Mouse (Mus musculus) left cerebral cortex, postnatal 14 days (tissue): Measurements from ENCODE around the gene Kif1b. TPM values are rescaled to one million over a fixed set of nuclear protein-coding genes. Genes with fewer than 3 reads are reported as not detected.

Experiments
- DNase-seq, 2 experiments: peaks; one replicate each; pipeline ENCODE4 v3.0.0; 2021 to 2022; ENCODE audit warnings: low spot score in 2 of 2, mixed read lengths in 1 of 2
- intact Hi-C: fragments of 180-260 bp; cut with DNase I; formaldehyde crosslinking; loops from one replicate; pipeline ENCODE4 v1.15.1; 2025
- total RNA-seq, 2 experiments: library from RNA; stranded (reverse); gene quantifications; 2 replicates each; pipeline ENCODE4 v1.2.3; 2021

The Kif1b gene
- total RNA-seq, 2 experiments from 2014 or later, result 412 to 453 TPM

GRCm38 (mm10) chr4:149285691-149286090 lies 21.8 kb downstream of the Kif1b start:
- no peak for DNase-seq
- intact Hi-C loops, result no loop called here

DNA sequence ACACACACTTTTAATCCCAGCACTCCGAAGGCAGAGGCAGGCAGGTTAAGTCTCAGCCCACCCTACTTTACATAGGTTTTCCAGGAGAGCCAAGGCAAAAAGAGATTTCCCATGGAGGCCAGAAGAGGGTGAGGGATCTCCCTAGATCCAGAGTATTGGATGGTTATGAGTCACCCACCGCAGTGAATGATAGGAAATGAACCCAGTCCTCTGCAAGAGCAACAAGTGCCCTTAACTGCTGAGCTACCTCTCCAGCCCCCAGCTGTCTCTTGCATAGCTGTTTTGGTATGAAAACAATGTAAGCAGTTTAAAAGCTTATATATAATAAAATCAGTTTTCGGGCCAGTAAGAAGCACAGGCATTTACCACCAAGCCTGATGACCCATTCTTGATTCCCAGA lies 24.5 kb downstream of the Kif1b start:
- intact Hi-C loops, result no loop called here
- DNase-seq, result no peak

DNA sequence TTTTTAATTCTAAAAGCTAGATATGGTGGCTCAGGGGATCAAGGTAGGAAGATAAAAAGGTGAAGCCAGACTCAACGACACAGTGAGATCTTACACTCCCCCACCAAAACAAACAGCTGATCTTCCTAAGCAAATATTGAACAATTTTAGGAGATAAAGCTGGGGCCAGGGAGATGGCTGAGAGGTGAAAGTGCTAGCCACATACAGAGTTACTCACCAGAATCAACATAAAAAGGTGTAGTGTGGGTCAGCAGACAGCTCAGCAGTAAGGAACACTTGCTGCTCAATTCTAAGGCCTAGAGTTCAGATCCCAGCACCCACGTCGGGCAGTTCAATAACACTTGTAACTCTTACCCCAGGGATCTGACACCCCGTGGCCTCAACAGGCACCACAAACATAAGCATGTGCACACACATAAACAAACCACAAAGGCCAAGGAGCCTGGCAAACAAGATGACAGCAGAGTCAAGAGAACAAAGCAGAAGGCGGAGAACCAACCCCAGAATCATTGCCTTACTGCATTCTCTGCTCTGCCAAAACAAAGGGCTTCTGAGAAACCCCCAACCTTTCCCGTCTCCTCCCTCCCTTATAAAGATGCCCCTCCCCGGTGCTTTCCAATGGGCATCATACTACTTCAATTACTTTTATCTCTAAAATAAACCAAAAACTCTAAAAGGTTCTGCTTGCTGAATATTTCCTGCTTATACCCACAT lies 25.3 kb downstream of the Kif1b start:
- no peak for DNase-seq
- intact Hi-C loops, result no loop called here

DNA sequence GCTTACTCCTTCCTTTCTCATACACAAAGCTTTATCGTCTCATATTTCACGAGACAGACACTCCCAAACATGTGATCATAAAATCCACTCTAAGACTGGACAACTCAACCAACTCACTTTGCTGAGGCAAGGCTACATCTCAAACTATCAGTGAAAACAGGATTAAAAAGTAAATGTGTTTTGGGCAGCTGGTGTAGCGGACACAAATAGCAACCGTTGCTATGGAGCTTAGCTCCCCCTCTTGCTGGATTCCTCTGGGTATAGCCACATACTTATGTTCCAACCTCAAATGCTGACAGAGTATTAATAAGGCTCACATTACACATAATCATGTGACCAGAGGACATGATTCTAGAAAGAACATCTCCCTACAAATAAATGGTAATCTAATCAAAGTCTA lies 29.9 kb downstream of the Kif1b start:
- intact Hi-C loops, result no loop called here
- peak; percentile 56 to 59 for DNase-seq

DNA sequence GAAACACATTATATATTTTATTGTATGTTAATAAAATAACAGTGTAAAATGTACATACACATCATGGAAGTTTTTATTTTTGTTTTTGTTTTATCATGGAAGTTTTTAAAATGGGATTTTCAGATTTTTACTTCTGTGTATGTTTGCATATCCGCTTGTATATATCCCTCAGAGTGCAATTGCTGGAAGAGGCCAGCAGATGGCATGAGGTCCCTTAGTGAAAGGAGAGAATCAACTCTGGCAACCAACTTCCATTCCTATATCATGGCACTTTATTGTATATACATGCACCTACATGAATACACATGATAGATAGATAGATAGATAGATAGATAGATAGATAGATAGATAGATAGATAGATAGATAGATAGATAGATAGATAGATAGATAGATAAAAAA lies 34.4 kb downstream of the Kif1b start:
- intact Hi-C loops, result no loop called here
- no peak for DNase-seq

DNA sequence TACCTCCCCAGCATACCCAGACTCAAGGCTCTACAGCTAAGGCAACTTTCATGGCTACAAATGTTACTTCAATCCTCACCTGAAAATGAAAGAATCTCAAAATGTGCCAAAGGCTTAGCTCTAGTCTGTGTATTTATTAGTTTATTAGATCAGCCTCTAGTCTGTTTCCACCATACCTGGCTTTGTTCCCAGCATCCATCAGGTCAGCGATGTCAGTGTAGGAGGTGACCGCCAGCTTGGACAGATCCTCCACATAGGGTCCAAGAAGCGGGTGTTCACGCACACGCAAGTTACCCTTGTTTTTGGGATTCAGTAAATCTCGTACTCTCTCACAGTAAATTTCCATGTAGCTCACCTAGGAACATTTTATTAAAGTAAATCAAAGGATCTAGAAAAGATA lies 37.0 kb downstream of the Kif1b start:
- intact Hi-C loops, result no loop called here
- no peak for DNase-seq

GRCm38 (mm10) chr4:149269026-149269425 lies 38.5 kb downstream of the Kif1b start:
- DNase-seq, result no peak
- intact Hi-C loops, result loop anchor here (5.0 kb wide), 1 partner anchor 38 kb away; the partner anchor contains the start of gene Kif1b

GRCm38 (mm10) chr4:149264895-149265294 lies 42.6 kb downstream of the Kif1b start:
- DNase-seq, result no peak
- intact Hi-C loops, result loop anchor here (5.0 kb wide), 1 partner anchor 42 kb away; the partner anchor contains the start of gene Kif1b

DNA sequence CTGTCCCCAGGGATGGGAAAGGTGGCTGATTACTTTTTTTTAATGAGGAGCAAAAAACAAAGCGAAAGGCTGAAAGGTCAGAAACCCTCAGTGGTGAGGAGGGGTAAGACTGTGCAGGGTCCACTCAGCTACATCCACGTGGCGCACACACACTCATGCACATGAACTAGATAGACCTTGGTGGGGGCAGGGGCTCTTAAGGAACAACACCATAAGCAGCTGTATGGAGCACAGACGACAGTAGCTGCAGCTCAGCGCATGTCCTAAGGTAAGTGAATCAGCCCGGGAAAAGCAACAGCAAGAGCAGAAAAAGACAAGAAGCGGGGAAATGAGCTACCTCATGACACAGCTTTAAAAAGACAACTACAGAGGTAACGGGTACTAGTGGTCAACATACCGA lies 44.3 kb downstream of the Kif1b start:
- intact Hi-C loops, result no loop called here
- no peak for DNase-seq

DNA sequence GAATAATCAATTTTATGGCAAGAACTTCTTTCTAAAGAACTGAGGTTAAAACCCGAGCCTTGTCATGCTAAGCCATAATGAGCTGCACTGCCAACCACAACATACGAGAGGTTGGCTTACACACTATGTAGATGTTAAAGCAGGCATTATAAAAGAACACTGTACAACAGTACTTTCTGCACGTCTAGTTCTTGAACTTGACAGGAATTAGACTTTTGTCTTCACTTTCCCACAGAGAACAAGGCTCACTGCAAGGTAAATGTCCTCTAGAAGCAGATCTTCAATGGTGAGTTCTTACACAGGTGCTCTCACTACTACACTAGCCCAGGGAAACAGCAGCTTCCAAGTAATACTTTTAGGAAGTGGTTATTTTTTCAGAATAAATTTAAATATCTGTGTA lies 46.0 kb downstream of the Kif1b start:
- intact Hi-C loops, result no loop called here
- no peak for DNase-seq

DNA sequence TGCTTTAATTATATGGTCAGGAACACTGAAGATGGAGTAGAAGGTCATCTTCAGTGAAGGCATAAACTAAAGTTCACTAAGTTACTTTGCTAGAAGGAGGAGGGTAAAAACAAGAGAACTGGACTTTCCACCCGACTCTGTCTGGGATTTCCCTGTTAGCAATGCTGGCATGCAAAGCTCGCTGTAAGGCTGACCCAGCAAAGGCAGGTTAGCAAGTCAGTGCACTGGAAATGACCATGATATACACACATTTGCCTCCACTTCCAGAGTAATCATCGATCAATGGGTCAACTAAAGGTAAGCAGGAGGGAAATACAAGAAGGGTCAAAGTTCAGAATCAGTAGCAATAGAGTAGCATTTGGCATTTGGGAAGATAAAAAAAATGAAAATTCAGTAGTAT lies 46.6 kb downstream of the Kif1b start:
- intact Hi-C loops, result no loop called here
- DNase-seq, result no peak

DNA sequence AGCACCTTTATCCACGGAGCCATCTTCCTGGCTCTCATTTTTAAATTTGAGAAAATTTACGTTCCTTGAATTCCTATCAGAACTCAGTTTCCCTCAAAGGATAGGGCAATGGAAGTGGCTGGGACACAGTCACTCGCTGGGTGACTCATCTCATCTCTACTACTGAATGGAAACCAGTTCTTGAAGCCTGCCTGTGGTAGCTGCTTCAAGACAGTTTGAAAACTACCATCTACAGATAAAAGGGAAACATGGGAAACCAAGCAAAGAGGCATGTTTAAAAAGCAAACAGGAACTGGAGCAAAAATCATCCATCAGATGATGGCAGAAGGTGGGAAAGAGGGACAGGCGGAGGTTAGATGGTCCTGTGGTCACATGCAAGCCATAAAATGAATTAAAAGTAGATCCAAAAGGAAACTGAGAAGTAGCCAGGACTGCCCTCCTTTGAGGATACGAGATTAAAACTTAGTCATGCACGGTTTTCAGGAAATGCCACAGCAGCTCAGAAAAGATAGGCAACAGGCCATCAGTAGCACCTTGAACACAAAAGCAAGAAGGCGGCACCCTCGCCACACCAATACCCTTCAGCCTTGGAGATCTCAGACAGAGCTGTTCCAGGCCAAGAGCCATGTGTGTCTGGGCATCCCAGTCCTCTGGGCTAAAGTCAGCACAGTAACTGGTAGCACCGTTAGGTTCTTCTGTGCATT lies 48.0 kb downstream of the Kif1b start:
- intact Hi-C loops, result no loop called here
- DNase-seq, result no peak

DNA sequence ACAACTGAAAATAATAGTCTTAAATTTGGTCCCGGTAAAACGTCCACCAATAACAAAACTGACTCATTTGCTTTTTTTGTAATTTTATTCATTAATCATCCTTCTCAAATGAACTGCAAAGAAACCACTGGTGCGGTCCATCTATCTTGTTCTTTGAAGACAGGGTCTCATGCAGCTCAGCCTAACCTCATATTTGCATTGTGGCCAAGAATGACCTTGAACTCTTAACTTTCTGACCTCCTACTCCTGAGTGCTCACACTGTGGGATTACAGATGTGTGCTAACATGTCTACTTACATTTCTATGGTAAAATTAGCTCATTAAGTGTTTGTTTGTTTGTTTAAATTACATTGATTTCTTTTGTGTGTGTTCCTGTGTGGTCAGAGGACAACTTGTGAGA lies 48.6 kb downstream of the Kif1b start:
- intact Hi-C loops, result no loop called here
- DNase-seq, result no peak

DNA sequence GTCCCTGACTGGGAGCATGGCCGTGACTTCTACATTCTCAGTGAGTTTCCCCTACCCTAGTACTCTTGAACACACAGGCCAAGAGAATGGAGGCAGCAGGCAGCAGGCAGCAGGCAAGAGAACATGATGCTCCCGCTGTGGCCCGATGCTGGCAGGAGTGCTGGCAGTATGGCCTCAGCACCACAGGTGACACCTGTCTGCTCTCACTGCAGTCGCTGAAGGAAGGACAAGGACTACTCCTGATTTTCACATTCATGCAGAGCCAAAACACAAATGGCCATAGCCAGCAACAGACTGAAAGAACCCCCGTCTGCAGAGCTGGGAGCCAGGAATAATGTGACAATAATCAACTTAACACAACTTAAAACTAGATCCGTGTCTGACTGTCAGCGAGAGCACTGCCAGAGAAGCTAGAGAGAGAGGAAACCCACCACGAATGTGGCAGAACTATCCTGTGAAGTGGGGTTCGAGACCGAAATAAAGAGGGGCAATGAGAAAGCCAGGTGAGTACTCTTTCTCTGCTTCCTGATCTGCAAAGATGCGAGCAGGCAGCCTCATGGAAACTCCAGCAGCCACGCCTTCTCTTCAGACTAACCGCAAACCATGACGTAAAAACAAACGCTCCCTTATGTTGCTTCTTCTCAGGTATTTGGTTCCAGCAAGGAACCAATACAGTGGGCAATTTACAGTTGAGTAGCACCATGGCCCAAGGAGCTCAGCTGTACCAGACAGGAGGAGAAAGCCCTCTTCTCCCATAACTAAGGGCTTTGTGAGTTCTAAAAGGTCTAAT lies 50.8 kb downstream of the Kif1b start:
- intact Hi-C loops, result no loop called here

GRCm38 (mm10) chr4:149255277-149256270 lies 51.9 kb downstream of the Kif1b start:
- no peak for DNase-seq
- intact Hi-C loops, result no loop called here

More for the DNA sequence above, 50.8 kb downstream of the Kif1b start:
- DNase-seq, result no peak

DNA sequence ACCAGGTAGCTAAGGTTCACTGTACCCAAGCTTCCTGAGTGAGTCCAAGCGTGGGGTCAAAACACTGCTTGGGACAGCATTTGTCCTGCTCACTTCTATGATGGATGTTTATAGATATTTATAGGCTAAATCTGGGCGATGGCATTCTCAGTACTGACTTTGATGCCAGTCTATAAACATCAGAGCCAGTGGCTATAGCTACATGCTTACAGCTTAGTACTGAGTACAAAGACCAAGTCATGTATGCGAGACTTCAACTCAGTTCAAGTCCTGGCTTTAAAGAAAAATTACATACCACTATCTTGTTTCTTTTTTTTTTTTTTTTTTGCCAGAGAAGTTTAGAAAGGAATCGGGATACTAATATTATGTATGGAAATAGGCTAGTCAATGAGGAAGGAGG lies 52.7 kb downstream of the Kif1b start:
- DNase-seq, result no peak
- intact Hi-C loops, result no loop called here

DNA sequence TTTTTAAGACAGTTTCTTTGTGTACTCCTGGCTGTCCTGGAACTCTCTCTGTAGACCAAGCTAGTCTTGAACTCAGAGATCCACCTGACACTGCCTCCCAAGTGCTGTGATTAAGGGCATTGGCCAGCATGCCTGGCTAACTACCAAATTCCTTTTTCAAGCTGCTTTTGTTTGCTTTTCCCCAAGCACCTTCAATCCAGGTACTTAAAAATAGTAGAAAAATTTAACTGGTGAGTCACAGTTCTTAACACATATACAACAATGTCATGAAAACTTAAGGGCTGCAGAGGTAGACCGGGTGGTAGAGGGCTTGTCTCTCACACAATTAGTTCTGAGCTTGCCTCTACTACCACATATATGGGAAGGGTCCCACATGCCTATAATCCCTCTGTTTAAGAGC lies 58.2 kb downstream of the Kif1b start:
- intact Hi-C loops, result no loop called here
- no peak for DNase-seq

- no peak for DNase-seq
- intact Hi-C loops, result no loop called here
Measured at GRCm38 (mm10) chr4:149247772-149248171, 59.7 kb downstream of the Kif1b start.

DNA sequence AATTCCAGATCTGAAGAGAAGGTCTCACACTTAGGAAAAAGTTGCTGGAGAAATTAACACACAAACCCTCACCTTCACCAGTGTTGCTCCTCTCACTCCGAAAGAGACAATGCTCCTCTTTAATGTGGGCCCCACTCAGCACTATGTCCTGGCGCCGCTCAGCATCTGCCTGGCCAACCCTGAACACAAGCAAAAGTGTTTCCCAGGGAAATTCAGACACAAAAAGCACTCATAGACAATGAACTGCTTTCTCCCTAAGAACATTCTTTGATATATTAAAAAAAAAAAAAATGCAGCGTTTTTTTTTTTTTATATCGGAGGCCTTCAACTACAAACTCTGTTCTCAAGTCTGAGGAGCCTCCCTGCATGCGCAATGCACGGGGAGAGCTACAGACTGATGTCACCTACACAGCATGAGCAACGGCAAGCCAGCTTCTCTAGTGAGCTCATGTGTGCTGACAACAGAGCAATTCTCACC lies 60.3 kb downstream of the Kif1b start:
- intact Hi-C loops, result no loop called here
- peak in 1 of 2 experiments; percentile 38 for DNase-seq
